Mouse (Mus musculus) c-Kit-positive CD71-positive TER-119-positive erythroid progenitor cells, embryonic 14.5 days (primary cell): ENCODE results near the gene Coq5.

Experiments used
- DNase-seq: peaks from one replicate; pipeline ENCODE4 v3.0.0-alpha.2; 2013; ENCODE audit warnings: low spot score

Coq5 gene

GRCm38 (mm10) chr5:115279226-115280049 lies at the start of gene Coq5:
Gene Coq5, plus strand, starts transcription at chr5:115279666.
- DNase-seq, result peak; percentile 81

DNA sequence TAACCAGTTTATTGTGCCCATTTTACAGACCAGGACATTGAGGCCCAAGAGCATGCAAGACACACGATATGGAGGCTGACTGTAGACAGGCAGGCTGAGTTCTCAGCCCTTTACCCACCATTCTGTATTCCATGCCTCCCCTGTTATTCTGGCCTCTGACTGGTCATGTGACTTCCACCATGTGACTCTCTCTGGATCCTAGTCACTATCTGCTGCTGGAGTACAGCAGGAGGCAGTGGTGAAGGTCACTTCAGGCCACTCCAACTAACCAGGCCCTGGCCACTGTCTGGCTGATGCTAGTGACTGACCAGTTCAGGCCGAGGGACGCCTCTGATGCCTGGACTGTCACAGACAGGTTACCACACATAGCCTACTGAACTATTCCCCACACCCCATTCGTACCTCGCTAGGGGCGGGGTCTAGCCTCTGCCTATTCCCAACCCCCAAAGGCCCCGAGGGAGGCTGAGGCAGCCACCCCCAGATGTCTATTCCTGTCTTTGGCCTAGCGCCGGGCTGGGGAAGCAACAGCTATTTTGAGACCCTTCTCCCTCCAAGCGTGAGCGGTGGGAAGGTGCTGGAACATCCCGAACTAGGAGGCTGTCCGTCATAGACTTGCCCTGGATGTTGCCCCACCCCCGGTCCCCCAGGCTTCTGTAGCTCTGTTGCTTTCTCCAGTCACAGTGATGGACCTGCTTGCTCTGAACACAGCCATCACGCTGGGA lies 48.5 kb upstream of the Coq5 start:
- no peak for DNase-seq

DNA sequence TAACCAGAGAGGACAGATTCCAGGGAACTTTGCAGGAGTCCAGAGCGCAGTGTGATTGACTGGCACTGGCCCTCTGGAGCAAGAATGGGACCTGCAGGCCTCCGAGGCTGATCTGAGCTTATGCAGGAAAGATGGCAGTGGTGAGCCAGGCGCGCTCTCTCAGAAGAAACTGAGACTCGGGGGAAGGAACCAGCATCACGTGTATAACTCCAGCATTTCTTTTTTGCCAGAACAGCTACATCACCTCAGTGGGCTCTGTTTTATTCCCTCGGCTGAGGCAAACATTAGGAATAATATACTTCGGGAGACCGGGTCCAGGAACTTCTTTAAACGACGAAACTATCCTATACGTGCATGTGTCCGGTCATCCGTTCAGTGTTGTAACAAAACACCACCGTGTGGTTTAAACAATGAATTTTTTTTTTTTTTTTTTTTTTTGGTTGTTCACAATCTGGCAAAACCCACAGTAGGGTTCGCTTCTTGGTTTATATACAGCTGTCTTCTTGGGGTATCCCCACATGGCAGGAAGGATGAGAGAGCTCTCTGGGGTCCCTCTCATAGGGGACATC lies 47.8 kb upstream of the Coq5 start:
- no peak for DNase-seq

DNA sequence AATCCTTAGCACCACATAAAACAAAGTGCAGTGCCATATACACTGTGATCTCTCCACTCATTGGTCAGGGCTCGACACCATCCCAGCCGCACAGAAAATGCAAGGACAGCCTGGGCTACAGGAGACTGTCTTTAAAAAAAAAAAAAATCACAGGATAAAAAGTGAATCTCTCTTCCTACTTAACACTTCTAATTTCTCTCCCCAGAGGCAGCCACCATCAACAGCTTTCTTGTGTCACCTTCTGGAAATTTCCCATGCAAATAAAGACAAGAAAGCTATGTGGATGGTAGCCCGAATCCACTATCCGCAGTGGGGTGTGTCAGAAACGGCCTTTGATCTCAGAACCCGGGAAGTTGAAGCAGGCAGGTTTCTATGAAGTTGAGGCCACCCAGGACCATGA lies 47.0 kb upstream of the Coq5 start:
- DNase-seq, result no peak

GRCm38 (mm10) chr5:115233031-115233780 lies 46.3 kb upstream of the Coq5 start:
- no peak for DNase-seq

- DNase-seq, result no peak
These were observed 44.9 kb upstream of the Coq5 start for GRCm38 (mm10) chr5:115234519-115234918.

- peak; percentile 25 for DNase-seq
These were observed 44.1 kb upstream of the Coq5 start for GRCm38 (mm10) chr5:115235323-115235771.

DNA sequence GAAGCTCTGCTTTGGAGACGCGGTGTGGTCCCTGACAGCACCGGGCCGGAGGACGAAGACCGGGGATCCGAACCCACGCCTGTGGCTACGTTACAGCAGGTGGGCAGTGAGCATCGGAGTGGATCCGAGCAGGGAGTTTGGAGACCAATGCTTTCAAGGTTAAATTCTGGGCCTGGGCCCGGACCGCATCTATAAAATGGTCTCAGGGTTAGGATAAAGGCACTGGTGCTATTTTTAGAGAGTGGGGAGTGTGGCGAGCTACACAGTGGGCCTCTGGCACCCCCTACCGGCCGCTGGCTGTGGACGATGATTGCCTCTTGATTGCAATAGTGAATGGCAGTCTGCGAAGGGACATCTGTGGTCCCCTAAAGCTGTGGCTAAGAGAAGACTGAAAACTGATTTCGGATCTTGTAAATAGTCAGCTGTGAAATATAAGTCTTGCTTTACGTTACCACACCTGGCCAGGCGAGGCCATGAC lies 43.6 kb upstream of the Coq5 start, which contains the start of gene Pop5:
Pop5 (plus strand) TSS at position 51 of the 478 bp plus-strand sequence.
- peak; percentile 86 for DNase-seq

DNA sequence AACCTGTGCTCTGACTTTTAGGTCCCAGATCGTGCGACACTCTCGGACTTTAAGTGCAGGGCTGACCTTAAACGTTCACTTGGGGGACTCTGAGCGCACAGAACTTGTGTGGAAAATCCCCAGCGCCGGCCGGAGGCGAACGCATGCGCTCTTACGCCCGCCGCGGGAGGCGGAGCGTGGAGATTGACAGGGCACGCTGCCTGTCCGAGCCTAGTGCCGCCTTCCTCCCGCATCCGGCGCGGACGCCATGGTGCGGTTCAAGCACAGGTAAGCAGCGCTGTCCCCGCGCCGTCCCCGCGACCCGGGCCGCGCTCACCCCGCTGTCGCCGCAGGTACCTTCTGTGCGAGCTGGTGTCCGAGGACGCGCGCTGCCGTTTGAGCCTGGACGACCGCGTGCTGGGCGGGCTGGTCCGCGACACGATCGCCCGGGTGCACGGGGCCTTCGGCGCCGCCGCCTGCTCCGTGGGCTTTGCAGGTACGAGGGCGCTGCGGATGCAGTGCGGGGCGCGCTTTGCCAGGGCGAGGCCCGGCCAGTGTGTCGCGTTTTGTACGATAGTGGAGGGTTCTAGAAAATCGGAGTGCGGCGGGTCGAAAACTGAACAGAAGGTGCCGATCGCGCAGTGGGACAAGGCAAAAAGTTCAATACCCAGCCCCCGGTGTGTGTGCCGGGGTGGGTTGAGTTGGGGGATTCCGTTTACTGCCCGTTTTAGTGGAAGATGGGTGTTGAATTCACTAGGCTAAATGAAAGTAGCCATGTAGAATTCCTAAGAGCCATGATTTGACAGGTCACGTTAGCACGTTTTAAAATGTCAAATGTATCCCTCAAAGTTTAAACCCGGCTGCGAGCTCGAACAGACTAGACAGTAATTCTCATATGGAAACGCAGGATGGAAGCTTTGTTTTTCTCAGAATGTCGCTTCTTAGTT lies 41.4 kb upstream of the Coq5 start:
- DNase-seq, result peak; percentile 87

DNA sequence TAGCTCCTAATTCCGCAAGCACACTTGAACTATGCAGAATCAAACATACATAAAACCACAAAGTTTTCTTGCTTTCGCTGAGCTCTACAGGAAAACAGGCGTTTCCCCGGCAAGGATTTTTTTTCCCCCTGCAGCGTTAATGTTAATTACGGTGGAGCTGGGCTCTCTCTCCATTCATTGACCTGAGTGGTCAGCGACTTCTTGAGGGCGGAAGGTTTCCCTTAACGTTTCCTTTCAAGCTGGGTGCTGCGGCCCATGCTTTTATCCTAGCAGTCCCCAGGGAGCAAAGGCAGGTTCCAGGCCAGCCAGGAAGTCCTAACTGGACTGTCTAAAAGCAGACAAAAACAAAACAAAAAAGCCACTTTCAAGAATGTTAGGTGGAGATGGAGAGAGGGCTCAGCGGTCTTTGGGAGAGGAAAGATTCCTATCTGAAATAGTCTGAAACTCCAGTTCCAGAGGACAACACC lies 40.7 kb upstream of the Coq5 start:
- peak; percentile 14 for DNase-seq

DNA sequence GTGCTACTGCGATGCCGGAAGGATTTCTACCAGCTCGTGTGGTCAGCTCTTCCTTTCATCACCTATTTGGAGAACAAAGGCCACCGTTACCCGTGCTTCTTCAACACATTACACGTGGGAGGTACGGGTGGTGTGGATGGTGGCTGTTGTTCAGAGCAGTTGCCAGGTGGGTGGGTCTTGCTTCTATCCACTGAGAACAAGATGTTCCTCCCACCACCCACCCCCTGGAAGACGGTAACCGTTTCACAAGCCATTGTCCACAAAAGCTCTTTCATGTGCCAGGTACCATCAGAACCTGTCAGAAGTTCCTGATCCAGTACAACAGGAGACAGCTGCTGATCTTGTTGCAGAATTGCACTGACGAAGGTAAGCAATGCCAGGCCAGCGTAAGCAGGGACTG lies 39.3 kb upstream of the Coq5 start:
- DNase-seq, result no peak

DNA sequence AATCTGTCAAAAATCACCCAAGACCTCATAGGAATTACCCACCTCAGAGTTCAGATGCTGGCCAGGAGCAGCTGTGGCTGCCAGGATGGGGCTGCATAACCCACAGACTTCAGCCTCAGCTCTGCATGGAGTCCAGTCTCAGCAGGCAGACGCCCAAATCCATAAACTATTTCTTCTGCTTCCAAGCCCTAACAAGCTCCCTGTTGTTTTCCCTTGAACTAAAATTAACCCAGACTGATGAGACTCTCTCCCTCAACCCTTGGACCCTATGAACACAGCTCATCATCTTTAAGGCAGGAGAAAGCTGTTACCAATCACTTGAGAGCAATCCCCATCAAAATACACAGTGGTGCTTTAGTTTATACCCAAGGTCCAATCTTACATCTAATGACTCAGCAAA lies 24.0 kb upstream of the Coq5 start:
- no peak for DNase-seq

DNA sequence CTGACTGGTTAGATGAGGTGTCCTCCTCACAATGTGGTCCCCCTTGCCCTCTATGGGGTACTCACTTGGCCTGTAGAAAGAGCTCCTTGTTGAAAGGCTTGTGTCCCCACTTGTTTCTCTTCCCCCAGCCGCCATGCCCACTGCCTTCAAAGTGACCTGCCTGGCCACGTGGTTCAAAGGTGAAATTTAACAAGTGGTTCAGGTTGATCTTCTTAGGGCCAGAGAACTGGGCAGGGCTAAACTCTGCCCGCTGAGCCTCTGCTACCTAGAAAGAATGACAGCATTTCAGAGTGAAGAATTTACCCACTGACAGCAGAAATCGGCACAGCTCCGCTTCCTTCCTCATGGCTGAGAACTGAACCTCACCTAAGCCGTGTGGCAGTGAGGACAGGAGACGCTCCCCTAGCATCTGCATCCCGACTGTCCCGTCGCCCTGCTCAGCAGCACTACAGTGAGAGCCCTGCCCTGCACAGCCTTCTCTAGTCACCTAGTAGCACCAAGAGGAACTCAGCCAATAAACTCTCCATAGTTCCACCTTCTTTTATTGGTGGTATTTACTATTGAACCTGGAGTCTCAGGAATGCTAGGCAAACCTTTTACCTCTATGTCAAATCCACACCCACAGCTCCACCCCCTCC lies 22.4 kb upstream of the Coq5 start:
- no peak for DNase-seq

DNA sequence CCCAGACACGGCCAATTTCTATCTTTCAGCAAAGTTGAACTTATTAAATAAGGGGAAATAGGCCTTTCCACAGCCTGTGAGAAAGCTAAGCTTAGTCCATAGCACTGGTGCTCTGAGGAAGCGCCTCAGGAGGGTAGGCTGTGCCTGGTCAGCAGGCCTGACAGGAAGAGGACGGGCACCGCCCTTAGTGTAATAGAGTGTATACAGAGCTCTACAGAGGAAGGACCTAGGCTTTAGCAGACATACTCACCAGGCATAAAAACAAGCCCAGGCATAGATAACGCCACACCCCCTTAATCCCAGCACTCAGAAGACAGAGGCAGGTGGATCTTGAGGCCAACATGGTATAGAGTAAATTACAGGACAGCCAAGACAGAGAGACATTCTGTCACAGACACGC lies 19.1 kb upstream of the Coq5 start:
- DNase-seq, result no peak

DNA sequence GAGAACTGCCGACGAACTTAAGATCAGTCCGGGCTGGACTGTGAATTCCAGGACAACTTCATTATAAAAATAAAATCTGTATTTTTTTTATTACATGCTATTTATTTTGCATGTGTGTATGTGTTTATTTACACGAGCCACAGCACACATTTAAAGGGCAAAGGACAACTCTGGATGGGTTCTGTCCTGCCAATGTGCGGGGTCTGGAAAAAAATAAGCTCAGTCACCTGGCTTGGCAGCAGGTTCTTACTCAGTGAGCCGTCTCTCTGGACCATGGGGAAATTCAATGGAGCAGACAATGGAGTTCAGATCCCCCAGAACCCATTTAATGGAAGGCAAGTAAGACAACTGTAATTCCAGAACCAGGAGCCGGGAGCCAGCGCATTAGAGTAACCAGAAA lies 18.3 kb upstream of the Coq5 start:
- no peak for DNase-seq

GRCm38 (mm10) chr5:115261880-115262279 lies 17.6 kb upstream of the Coq5 start:
- no peak for DNase-seq

DNA sequence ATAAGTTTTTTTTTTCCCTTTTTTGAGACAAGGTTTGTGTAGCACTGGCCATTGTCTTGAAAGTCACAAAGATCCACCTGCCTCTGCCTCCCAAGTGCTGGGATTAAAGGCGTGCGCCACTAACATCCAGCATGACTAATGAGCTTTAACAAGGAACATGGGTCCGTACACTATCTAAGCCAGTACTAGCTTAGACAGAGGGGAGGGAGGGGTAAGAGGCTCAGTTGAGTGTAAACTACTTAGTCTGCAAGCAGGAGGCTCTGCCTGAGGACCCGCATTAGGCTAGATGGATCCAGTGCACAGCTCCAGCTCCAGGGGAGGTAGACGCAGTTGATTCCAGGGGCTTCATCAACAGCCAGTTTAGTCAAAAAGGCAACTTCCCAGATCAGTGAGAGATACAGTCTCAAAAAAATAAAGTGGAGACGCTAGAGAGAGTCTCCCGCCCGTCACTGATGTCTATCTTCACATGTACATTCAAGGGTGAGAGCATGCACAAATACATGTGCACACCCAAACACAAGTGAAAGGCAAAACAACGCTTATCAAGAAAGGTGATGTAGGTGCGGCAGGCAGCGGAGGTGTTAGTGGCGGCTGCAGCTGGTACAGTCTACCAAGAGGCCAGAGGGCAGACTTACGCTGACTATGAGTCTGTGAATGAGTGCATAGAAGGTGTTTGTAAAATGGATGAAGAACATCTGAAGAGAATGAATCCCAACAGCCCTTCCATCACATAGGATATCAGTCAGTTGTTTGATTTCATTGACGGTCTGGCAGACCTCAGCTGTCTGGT lies 16.8 kb upstream of the Coq5 start:
- no peak for DNase-seq

DNA sequence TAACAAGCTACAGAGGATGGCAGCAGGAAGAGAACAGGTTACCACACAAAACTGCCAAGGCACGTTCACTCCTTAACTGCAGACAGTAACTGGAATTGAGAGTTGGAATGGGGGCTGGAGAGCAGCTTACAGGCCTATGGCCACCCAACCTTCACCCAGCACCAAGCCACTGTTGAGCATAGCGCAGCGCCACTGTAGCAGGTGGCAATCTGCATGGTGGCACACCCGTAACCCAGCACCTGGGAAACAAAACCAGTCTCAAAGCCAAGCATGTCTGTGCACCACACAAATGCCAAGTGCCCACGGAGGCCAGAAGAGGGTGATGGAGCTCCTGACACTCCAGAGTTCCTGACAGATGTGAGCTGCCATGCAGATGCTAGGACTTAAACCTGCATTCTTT lies 13.1 kb upstream of the Coq5 start:
- peak; percentile 34 for DNase-seq

DNA sequence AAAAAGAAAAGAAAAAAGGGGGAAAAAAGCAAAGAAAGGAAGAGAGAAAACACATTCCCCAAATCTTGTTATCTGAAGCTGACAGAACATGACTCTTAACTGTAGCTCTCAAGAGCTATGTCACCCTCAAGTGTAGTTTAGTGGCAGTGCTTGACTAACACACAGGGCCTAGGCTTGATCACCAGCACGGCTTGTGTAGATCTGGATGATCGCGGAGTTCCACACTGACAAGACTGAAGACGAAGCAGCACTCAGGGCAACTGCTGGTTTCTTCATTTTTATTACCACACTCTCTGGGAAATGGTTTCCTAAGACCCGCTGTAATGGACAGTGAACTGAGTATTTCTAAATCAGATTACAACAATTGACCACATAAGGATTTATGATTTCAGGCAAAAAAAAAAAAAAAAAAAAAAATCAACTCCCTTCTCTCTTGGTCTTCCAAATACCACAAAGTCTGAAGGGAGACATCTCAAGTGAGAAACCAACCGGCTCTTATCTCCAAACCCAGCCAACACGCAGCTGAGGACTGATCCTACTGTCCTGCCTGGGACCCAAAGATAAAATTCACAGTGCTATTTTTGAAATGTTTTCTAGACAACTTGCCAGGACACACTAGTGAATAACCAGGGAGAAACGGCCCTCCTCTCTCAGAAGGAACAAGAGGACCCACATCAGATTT lies 12.5 kb upstream of the Coq5 start:
- peak; percentile 97 for DNase-seq
